Mouse (Mus musculus) CH12.LX (cell line): ENCODE data around the gene Adi1. TPM values are rescaled to one million over a fixed set of nuclear protein-coding genes. Genes with fewer than 3 reads are reported as not detected.

Experiments used
- DNase-seq: peaks from one replicate; pipeline ENCODE4 v3.0.0-alpha.2; 2013; ENCODE audit errors: extremely low read depth
- H3K27ac ChIP-seq: 2 replicates; pipeline ENCODE4 v1.5.1; 2012; ENCODE audit warnings: low read depth, mild to moderate bottlenecking, control low read depth, moderate library complexity; ENCODE audit not compliant: insufficient read depth
- H3K27me3 ChIP-seq: replicated peaks from 2 replicates; pipeline ENCODE3; 2012; ENCODE audit warnings: inconsistent platforms
- H3K36me3 ChIP-seq, 2 experiments: replicated peaks in 1 of 2; 2 replicates each; pipeline versions ENCODE3 to v1.6.1; 2012; ENCODE audit warnings: inconsistent platforms in 1 of 2, low read length in 1 of 2, mild to moderate bottlenecking in 1 of 2, mixed read lengths in 1 of 2, moderate library complexity in 1 of 2; ENCODE audit not compliant: control insufficient read depth in 1 of 2, insufficient read depth in 1 of 2
- H3K4me1 ChIP-seq, 2 experiments: 2 replicates each; pipeline ENCODE4 v1.6.1; 2012; ENCODE audit warnings: inconsistent platforms in 1 of 2, moderate library complexity in 1 of 2; ENCODE audit not compliant: insufficient read depth in 2 of 2, control insufficient read depth in 1 of 2
- H3K4me2 ChIP-seq: 2 replicates; pipeline ENCODE4 v1.6.1; 2012; ENCODE audit warnings: low read depth, mild to moderate bottlenecking, control low read depth; ENCODE audit not compliant: poor library complexity, insufficient read depth, severe bottlenecking
- H3K4me3 ChIP-seq, 3 experiments: fragments of 150-350 bp in 1 of 3; sonication (generic) in 1 of 3; replicated peaks in 1 of 3; 2 replicates each; pipeline versions ENCODE3 to v1.5.1; 2011 to 2012; ENCODE audit warnings: low read depth in 2 of 3, low read length in 2 of 3, mild to moderate bottlenecking in 2 of 3, moderate library complexity in 2 of 3, control low read depth in 1 of 3, improper control_type of control experiment in 1 of 3, inconsistent platforms in 1 of 3, mixed read lengths in 1 of 3; ENCODE audit not compliant: poor library complexity in 1 of 3
- H3K79me2 ChIP-seq: replicated peaks from 2 replicates; pipeline ENCODE4 v1.6.1; 2012; ENCODE audit warnings: mild to moderate bottlenecking, moderate library complexity; ENCODE audit not compliant: control insufficient read depth, poor library complexity, insufficient read depth, severe bottlenecking; ENCODE audit errors: extremely low read depth
- H3K9ac ChIP-seq: 2 replicates; pipeline ENCODE4 v1.6.1; 2012; ENCODE audit warnings: low read depth, mild to moderate bottlenecking, control low read depth, moderate library complexity; ENCODE audit not compliant: insufficient read depth
- H3K9me3 ChIP-seq: replicated peaks from 2 replicates; pipeline ENCODE3; 2012; ENCODE audit warnings: low read length, inconsistent platforms, mixed read lengths
- BHLHE40 ChIP-seq: IDR thresholded peaks from 2 replicates; pipeline ENCODE4 v1.6.1; 2011; ENCODE audit warnings: mild to moderate bottlenecking, low read depth, low read length, improper control_type of control experiment
- CHD1 ChIP-seq: IDR thresholded peaks from 2 replicates; pipeline ENCODE4 v1.6.1; 2012; ENCODE audit warnings: low read depth, low read length, improper control_type of control experiment, inconsistent platforms
- CHD2 ChIP-seq: IDR thresholded peaks from 2 replicates; pipeline ENCODE4 v1.6.1; 2011; ENCODE audit warnings: low read length, improper control_type of control experiment
- CTCF ChIP-seq, 2 experiments: IDR thresholded peaks in 1 of 2; conservative IDR thresholded peaks in 1 of 2; 2 replicates each; pipeline ENCODE4 v1.5.1; 2011 to 2012; ENCODE audit warnings: low read depth in 2 of 2, low read length in 2 of 2, improper control_type of control experiment in 1 of 2, inconsistent platforms in 1 of 2, mild to moderate bottlenecking in 1 of 2, moderate library complexity in 1 of 2
- E2F4 ChIP-seq: IDR thresholded peaks from 2 replicates; pipeline ENCODE4 v1.6.1; 2011; ENCODE audit warnings: low read depth, low read length, improper control_type of control experiment; ENCODE audit not compliant: insufficient replicate concordance
- ELF1 ChIP-seq: IDR thresholded peaks from 2 replicates; pipeline ENCODE4 v1.6.1; 2014; ENCODE audit warnings: low read depth, mild to moderate bottlenecking, inconsistent platforms, low read length, improper control_type of control experiment
- EP300 ChIP-seq: IDR thresholded peaks from 2 replicates; pipeline ENCODE4 v1.6.1; 2011; ENCODE audit warnings: low read length, improper control_type of control experiment
- GABPA ChIP-seq: IDR thresholded peaks from 2 replicates; pipeline ENCODE4 v1.6.1; 2012; ENCODE audit warnings: low read depth, low read length, improper control_type of control experiment, inconsistent platforms; ENCODE audit not compliant: insufficient replicate concordance
- MAX ChIP-seq: IDR thresholded peaks from 2 replicates; pipeline ENCODE4 v1.6.1; 2011; ENCODE audit warnings: low read length, improper control_type of control experiment
- MAZ ChIP-seq: IDR thresholded peaks from 2 replicates; pipeline ENCODE4 v1.6.1; 2012; ENCODE audit warnings: low read depth, mild to moderate bottlenecking, inconsistent platforms, low read length, improper control_type of control experiment, moderate library complexity
- MEF2A ChIP-seq: IDR thresholded peaks from 2 replicates; pipeline ENCODE4 v1.6.1; 2014; ENCODE audit warnings: low read depth, mild to moderate bottlenecking, inconsistent platforms, low read length, improper control_type of control experiment, borderline replicate concordance
- MXI1 ChIP-seq: IDR thresholded peaks from 2 replicates; pipeline ENCODE4 v1.6.1; 2011; ENCODE audit warnings: mild to moderate bottlenecking, low read depth, low read length, improper control_type of control experiment
- MYC ChIP-seq: IDR thresholded peaks from 2 replicates; pipeline ENCODE4 v1.6.1; 2011; ENCODE audit warnings: low read depth, mild to moderate bottlenecking, improper control_type of control experiment, low read length
- NELFE ChIP-seq: IDR thresholded peaks from 2 replicates; pipeline ENCODE4 v1.6.1; 2011; ENCODE audit warnings: low read depth, low read length, improper control_type of control experiment
- NRF1 ChIP-seq: IDR thresholded peaks from 2 replicates; pipeline ENCODE4 v1.6.1; 2014; ENCODE audit warnings: low read depth, mild to moderate bottlenecking, inconsistent platforms, low read length, improper control_type of control experiment, moderate library complexity
- RCOR1 ChIP-seq: conservative IDR thresholded peaks from 2 replicates; pipeline ENCODE4 v1.6.1; 2012; ENCODE audit warnings: low read depth, mild to moderate bottlenecking, inconsistent platforms, low read length, improper control_type of control experiment
- SIN3A ChIP-seq: IDR thresholded peaks from 2 replicates; pipeline ENCODE4 v1.6.1; 2012; ENCODE audit warnings: low read length, improper control_type of control experiment, inconsistent platforms
- SMC3 ChIP-seq: IDR thresholded peaks from 2 replicates; pipeline ENCODE4 v1.6.1; 2011; ENCODE audit warnings: low read depth, low read length, improper control_type of control experiment
- TBP ChIP-seq: conservative IDR thresholded peaks from 2 replicates; pipeline ENCODE4 v1.6.1; 2011; ENCODE audit warnings: low read depth, low read length, improper control_type of control experiment
- TCF12 ChIP-seq: IDR thresholded peaks from 2 replicates; pipeline ENCODE4 v1.6.1; 2014; ENCODE audit warnings: low read depth, mild to moderate bottlenecking, inconsistent platforms, low read length, improper control_type of control experiment
- UBTF ChIP-seq: IDR thresholded peaks from 2 replicates; pipeline ENCODE4 v1.6.1; 2012; ENCODE audit warnings: low read depth, mild to moderate bottlenecking, inconsistent platforms, low read length, improper control_type of control experiment, moderate library complexity
- USF1 ChIP-seq: IDR thresholded peaks from 2 replicates; pipeline ENCODE4 v1.6.1; 2014; ENCODE audit warnings: low read depth, mild to moderate bottlenecking, inconsistent platforms, low read length, improper control_type of control experiment
- ZNF384 ChIP-seq: IDR thresholded peaks from 2 replicates; pipeline ENCODE4 v1.6.1; 2012; ENCODE audit warnings: low read depth, low read length, improper control_type of control experiment, inconsistent platforms
- dilution Hi-C: fragments of 300-500 bp; cut with MboI; formaldehyde crosslinking; loops from 2 replicates; pipeline ENCODE4 v1.14.3; 2020; ENCODE audit warnings: low sequenced_read_pairs; ENCODE audit not compliant: extremely low pct_unique_long_range_greater_than_20kb, extremely low pct_ligation_motif_present
- in situ Hi-C: fragments of 300-500 bp; cut with MboI; formaldehyde crosslinking; loops from 3 replicates; pipeline ENCODE4 v1.14.3; 2019; ENCODE audit warnings: low sequenced_read_pairs, low pct_ligation_motif_present, low pct_unique_long_range_greater_than_20kb, mixed read lengths
- polyA plus RNA-seq: library from polyadenylated mRNA; unstranded; fragments of >175 nt; gene quantifications from 2 replicates; pipeline ENCODE4 v1.2.1, GENCODE M21; 2012; ENCODE audit warnings: low read depth; ENCODE audit not compliant: insufficient read length
- total RNA-seq, 2 experiments: library from RNA; depleted of rRNA; stranded (reverse); fragments of 300-350 nt in 1 of 2; fragments of >200 nt in 1 of 2; gene quantifications; 2 replicates each; pipeline ENCODE4 v1.2.3; 2012 to 2014

Adi1 gene
- total and polyA plus RNA-seq, 3 experiments: 27.7 to 58.3 (median 37.5) TPM

- Histone ChIP-seq H3K4me2 (no peak overlapping the region), H3K9me3 (no peaks in the 10 kb centered on the region), H3K36me3 (peaks cover 43 to 87% of the 10 kb centered on the region in 2 experiments), H3K4me3 (no peak overlapping the region), H3K4me1 (no peaks in the 10 kb centered on the region), H3K79me2 (no peaks in the 10 kb centered on the region), H3K27me3 (no peaks in the 10 kb centered on the region), H3K9ac (no peak overlapping the region), H3K27ac (0 out of 2 replicates have a peak overlapping the region, but pooled peaks have one; percentile 1)
- no peak for DNase-seq
- dilution Hi-C loops: no loop called here
- in situ Hi-C loops: no loop called here
- TF ChIP-seq UBTF (no peak), EP300 (no peak), ZNF384 (no peak), MAZ (no peak), MEF2A (no peak), USF1 (no peak), TBP (no peak), NRF1 (no peak), TCF12 (no peak), RCOR1 (no peak), CHD1 (no peak), BHLHE40 (no peak)
Measured at GRCm38 (mm10) chr12:28685771-28686170, 10.7 kb downstream of the Adi1 start.

GRCm38 (mm10) chr12:28686199-28686879 is 11.3 kb downstream of the Adi1 start:
- H3K27ac ChIP-seq: no peak overlapping the region
- H3K27me3 ChIP-seq: no peaks in the 10 kb centered on the region
- dilution Hi-C loops (no loop called here), in situ Hi-C loops (no loop called here)
- peaks cover 47 to 87% of the 10 kb centered on the region in 2 experiments for H3K36me3 ChIP-seq
- no peaks in the 10 kb centered on the region for H3K79me2 ChIP-seq
- TF ChIP-seq RCOR1: no peak
- no peak for TF ChIP-seq NELFE
- TF ChIP-seq ELF1: no peak
- TF ChIP-seq E2F4: no peak
- TF ChIP-seq GABPA: no peak
- TF ChIP-seq UBTF: no peak
- TF ChIP-seq MAX: no peak
- TF ChIP-seq CTCF (conservative IDR thresholded peaks at IDR 0.05 in 1 of 2, IDR thresholded peaks at IDR 0.05 in 1 of 2; ENCODE audit: low read depth in 2 of 2, low read length in 2 of 2): no peak
- TF ChIP-seq USF1: no peak
- no peak for TF ChIP-seq SMC3
- no peak for TF ChIP-seq NRF1
- TF ChIP-seq SIN3A: no peak
- no peak for TF ChIP-seq MYC
- TF ChIP-seq CHD2: no peak
- no peak for TF ChIP-seq MXI1
- no peaks in the 10 kb centered on the region for H3K4me1 ChIP-seq
- DNase-seq: no peak
- no peak overlapping the region for H3K4me2 ChIP-seq
- no peak overlapping the region for H3K9ac ChIP-seq
- no peak overlapping the region for H3K4me3 ChIP-seq
- no peaks in the 10 kb centered on the region for H3K9me3 ChIP-seq
